Mouse (Mus musculus) fat pad, adult 2 months (tissue): ENCODE results near the gene Tnc.

Experiments used
- DNase-seq: peaks from one replicate; pipeline ENCODE4 v3.0.0-alpha.2; 2011; ENCODE audit warnings: low read depth, low spot score; ENCODE audit errors: extremely low read depth

The Tnc gene

GRCm38 (mm10) chr4:64046831-64047493, at the start of gene Tnc:
Gene Tnc (minus strand): TSS chr4:64047015.
- peak; percentile 5 for DNase-seq

DNA sequence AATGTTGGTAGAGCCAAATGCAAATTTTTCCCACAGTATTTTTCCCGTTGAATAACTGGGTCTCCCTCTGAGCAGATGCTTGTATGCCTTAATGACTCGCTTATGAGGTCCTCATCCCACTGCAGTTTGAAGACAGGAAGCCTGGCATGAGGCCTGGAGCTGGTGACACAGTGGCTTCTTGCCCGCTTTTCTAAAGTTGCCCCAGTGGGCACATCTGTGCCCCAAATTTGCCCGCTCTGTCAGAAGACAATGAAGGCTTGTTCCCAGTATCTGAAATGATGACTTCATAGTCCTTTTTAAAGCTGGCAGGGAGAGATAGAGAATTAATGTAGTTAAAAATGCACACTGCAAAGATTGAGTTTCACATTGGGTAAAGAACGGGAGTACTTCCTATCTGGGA, 47.4 kb upstream of the Tnc start:
- no peak for DNase-seq

- DNase-seq = no peak
Observed at GRCm38 (mm10) chr4:64092857-64093256, 46.0 kb upstream of the Tnc start.

- DNase-seq = no peak
Observed at GRCm38 (mm10) chr4:64089378-64089777, 42.6 kb upstream of the Tnc start.

DNA sequence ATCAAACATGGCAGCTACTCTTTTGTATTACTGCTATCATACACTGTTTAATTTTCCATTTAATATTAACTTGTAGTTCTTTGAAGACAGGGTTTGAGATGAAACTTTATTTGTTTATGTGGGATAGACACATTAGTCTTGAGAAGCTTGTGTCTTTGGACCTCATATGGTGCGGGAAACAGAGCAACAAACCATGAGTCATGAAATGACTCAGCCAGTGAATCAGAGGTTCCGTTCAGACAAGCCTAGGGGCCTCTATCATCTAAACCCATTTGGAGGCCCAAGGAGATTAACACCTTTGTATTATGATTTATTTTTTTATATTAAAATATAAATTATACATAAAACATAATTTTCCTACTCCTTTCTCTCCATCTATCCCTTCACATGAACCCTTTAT, 40.9 kb upstream of the Tnc start:
- no peak for DNase-seq

GRCm38 (mm10) chr4:64085993-64086567, 39.3 kb upstream of the Tnc start:
- no peak for DNase-seq

DNA sequence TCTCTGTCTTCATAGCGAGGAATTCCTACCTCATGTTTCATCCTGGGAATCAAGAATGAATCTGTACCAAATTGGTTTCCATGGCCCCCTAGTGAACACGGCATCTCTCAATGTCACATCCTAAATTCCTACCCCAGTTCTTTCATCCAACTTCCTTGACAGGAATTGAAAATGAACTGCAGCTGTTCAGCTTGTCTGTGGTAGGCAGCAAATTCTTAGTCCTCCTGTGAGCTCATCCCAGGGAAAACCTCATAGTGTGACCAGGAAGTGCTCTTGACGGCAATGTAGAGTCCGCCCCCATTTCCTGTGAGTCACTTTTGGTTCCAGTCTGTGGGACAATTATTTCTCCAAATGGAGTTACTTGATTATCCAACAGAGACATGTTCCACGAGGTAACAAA, 37.0 kb upstream of the Tnc start:
- no peak for DNase-seq

GRCm38 (mm10) chr4:64078029-64078619, 31.3 kb upstream of the Tnc start:
- no peak for DNase-seq

GRCm38 (mm10) chr4:64076349-64077025, 29.7 kb upstream of the Tnc start:
- no peak for DNase-seq

GRCm38 (mm10) chr4:64074725-64075124, 27.9 kb upstream of the Tnc start:
- no peak for DNase-seq

DNA sequence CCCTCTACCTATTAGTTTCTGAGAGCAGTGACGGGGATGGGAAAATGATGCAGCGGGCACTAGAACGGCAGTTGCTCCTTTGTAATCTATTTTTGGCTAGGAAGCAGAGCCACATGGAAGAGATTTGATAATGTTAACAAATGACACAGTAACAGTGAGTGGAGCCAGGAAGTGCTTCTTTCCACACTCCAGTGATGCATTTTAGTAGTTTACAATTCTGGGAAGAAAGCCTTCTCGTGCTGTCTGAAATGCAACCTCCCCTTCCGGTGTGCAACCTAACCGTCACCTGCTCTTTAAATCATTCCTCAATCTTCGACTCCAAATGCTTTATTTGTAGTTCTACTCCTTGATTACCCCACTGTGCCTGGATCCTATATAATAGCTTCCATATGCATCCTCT, 20.6 kb upstream of the Tnc start:
- no peak for DNase-seq

DNA sequence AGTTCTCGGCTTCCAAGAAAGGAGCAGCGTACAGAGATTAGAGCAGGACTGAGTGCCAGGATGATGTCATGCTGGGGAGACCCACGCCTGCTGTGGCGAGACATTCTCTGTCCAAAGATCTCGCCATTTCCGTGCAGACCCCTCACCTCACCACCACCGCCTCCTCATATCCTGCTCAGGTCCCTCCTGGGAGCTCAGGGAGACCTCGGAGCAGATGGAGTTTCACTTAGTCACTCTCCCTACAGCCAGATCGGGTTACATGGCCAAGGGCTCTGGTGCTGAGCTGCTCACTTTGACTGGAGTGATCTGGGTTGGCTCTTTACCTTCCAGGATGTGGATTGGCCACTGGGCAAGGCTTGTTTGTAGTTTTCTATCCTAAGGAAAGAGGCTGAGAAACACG, 18.5 kb upstream of the Tnc start:
- DNase-seq = no peak

DNA sequence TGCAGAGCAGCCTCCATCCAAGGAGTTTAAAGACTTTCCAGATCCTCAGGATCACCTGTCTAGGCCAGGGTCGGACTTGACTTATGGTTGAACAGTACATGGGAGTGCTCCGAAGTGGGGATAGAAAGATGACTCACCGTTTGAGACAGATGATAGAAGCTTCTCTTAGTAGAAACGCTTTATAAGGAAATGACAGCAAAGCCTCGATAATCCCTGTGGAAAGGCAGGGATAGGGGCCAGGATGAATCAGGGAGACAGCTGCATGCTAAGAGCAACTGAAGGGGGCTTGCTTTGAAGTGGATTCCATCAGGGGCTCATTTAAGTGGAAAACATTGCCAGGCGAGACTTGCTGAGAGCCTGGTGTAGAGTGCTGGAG, 12.0 kb upstream of the Tnc start:
- no peak for DNase-seq

GRCm38 (mm10) chr4:64058048-64058855, 11.4 kb upstream of the Tnc start:
- no peak for DNase-seq

DNA sequence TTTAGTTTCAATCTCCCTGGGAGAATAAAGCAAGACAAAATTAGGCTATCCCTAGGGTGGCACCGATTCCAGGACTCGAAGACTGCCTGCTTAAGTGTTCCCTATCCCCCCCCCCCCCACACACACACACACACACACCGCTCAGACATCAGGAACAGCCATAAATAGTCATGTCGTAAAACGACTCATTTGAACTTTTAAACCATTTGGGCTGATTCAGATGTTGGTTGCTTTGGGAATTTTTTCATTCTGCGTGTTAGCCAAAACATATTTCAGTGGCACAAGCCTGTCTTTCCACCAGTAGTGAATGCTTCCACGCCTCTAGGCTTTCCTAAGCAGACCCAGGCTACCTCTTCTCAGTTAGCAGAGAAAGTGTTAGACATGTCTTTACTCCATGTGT, 1.4 kb upstream of the Tnc start:
- DNase-seq = no peak

DNA sequence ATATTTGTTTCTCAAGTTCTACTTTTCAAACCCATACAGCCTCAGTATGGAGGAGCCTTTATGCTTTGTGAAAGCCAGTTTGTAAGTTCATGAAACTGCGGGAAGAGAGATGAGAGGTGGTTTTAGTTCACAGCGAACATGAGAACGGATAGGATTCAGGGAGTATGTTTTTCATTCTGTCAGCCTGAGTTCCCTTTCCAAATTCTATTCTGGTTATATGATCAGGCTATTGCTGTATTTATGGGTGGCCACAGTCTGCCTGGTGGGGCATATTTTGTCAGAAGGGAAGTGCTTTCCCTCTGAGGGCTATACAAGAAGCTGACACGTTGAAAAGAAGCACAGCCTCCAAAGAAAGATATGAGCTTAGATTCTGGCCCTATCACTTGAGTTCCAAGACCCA, 2.9 kb downstream of the Tnc start:
- no peak for DNase-seq

GRCm38 (mm10) chr4:64043371-64043770, 3.4 kb downstream of the Tnc start:
- DNase-seq = no peak

DNA sequence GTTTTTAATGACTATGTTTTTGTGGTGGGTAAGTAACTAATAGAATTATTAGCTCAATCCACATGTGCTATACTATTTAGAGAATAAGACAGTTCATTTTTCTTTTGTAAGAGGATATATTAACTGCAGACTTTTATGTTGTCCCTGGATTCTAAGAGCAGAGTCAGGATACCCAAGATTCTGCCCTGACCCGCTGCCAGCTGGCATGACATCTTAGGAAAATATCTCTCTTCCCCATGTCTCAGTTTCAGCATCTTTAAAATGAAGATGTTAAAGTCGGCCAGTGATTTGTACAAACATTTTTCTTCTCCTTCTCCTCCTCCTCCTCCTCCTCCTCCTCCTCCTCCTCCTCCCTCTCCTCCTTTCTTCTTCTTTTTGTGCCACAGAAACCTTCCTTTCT, 7.7 kb downstream of the Tnc start:
- DNase-seq = no peak

GRCm38 (mm10) chr4:64037513-64037912, 9.3 kb downstream of the Tnc start:
- DNase-seq = no peak

GRCm38 (mm10) chr4:64034724-64035123, 12.1 kb downstream of the Tnc start:
- DNase-seq = peak; percentile 11

GRCm38 (mm10) chr4:64033191-64033590, 13.6 kb downstream of the Tnc start:
- peak; percentile 19 for DNase-seq
